Mouse (Mus musculus) layer of hippocampus, adult 8-10 months (tissue): ENCODE results near the gene Nln. TPM values are rescaled to one million over a fixed set of nuclear protein-coding genes. Genes with fewer than 3 reads are reported as not detected.

ENCODE experiments used
- DNase-seq, 2 experiments: peaks; one replicate each; pipeline ENCODE4 v3.0.0; 2022; ENCODE audit warnings: low spot score in 2 of 2
- total RNA-seq, 4 experiments: library from RNA; stranded (reverse); gene quantifications; 2 replicates each; pipeline ENCODE4 v1.2.4; 2022

The Nln gene
- total RNA-seq: 10 to 100 TPM; 19.4 to 28.1 (median 23.6) TPM

- DNase-seq: peak; percentile 66 to 80
These were observed at the start of gene Nln, which contains the start of gene Sgtb for GRCm38 (mm10) chr13:104109288-104109815. TSS of gene Nln (minus strand) at chr13:104109614. TSS of gene Sgtb (plus strand) at chr13:104109741.

- DNase-seq: no peak
These were observed 46.3 kb upstream of the Nln start for GRCm38 (mm10) chr13:104155686-104156085.

GRCm38 (mm10) chr13:104155106-104155505 lies 45.7 kb upstream of the Nln start:
- DNase-seq: no peak

- no peak for DNase-seq
These were observed 44.8 kb upstream of the Nln start for GRCm38 (mm10) chr13:104154180-104154579.

- no peak for DNase-seq
These were observed 36.2 kb upstream of the Nln start for GRCm38 (mm10) chr13:104145646-104146045.

GRCm38 (mm10) chr13:104144871-104145270 lies 35.5 kb upstream of the Nln start:
- no peak for DNase-seq

- peak; percentile 79 to 88 for DNase-seq
These were observed 30.2 kb upstream of the Nln start for GRCm38 (mm10) chr13:104139369-104140209.

GRCm38 (mm10) chr13:104134510-104135085 lies 25.2 kb upstream of the Nln start:
- DNase-seq: no peak

GRCm38 (mm10) chr13:104132561-104132960 lies 23.1 kb upstream of the Nln start:
- no peak for DNase-seq

- DNase-seq: no peak
These were observed 14.4 kb upstream of the Nln start for GRCm38 (mm10) chr13:104123662-104124381.

- no peak for DNase-seq
These were observed 12.8 kb upstream of the Nln start for GRCm38 (mm10) chr13:104122078-104122840.

- peak; percentile 25 to 44 for DNase-seq
These were observed 5.4 kb upstream of the Nln start for GRCm38 (mm10) chr13:104114827-104115226.

GRCm38 (mm10) chr13:104113782-104114181 lies 4.4 kb upstream of the Nln start:
- no peak for DNase-seq

- no peak for DNase-seq
These were observed 3.0 kb upstream of the Nln start for GRCm38 (mm10) chr13:104112266-104112900.

GRCm38 (mm10) chr13:104110526-104110925 lies 1.1 kb upstream of the Nln start:
- no peak for DNase-seq

- peak; percentile 53 to 68 for DNase-seq
These were observed 555 bp upstream of the Nln start for GRCm38 (mm10) chr13:104109816-104110521.

GRCm38 (mm10) chr13:104108651-104109287 lies 645 bp downstream of the Nln start:
- no peak for DNase-seq

- no peak for DNase-seq
These were observed 7.7 kb downstream of the Nln start for GRCm38 (mm10) chr13:104101606-104102235.

- DNase-seq: no peak
These were observed 9.0 kb downstream of the Nln start for GRCm38 (mm10) chr13:104100416-104100815.
